Mouse (Mus musculus): Measurements from ENCODE around the gene Slit3. TPM values are rescaled to one million over a fixed set of nuclear protein-coding genes. Genes with fewer than 3 reads are reported as not detected.

Gene Slit3
- polyA plus RNA-seq, 1 experiment from 2014 or later = 22.2 TPM

DNA sequence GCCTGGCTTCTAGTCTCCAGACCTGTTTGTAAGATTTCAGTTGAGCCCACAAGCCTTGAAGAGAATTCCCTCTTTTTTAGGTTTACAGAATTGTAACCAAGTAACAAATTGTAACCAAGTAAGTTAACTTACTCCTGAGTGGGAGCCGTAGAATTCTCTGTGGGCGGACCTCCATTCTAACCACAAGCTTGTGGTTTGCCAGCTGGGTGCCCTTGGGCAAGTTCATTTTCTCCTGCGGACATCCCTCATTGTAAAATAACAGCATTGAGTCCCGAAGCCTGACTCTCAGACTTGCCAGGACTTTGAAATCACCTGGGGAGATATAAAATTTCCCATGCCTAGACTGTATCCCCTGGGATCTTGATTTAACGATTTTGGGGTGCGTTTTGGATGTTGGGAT is 19.1 kb downstream of the Slit3 start:
- WGBS = 88% methylated on average over 6 of the region's 6 CpGs
- DNase-seq (ENCODE audit: low spot score) = no peak
- Histone ChIP-seq H3K27ac (no peak overlapping the region), H3K9me3 (no peaks in the 10 kb centered on the region), H3K4me3 (no peak overlapping the region), H3K27me3 (ENCODE audit: insufficient read depth, poor library complexity, severe bottlenecking) (no peaks in the 10 kb centered on the region), H3K36me3 (no peaks in the 10 kb centered on the region), H3K4me1 (0 out of 2 replicates have a peak, but pooled peaks cover 5% of the 10 kb centered on the region)

- Histone ChIP-seq H3K27ac (no peak overlapping the region), H3K4me1 (0 out of 2 replicates have a peak, but pooled peaks cover 5% of the 10 kb centered on the region), H3K4me3 (no peak overlapping the region), H3K36me3 (no peaks in the 10 kb centered on the region), H3K9me3 (no peaks in the 10 kb centered on the region), H3K27me3 (ENCODE audit: insufficient read depth, poor library complexity, severe bottlenecking) (no peaks in the 10 kb centered on the region)
- DNase-seq (ENCODE audit: low spot score) = no peak
- WGBS = 65% methylated on average over 5 of the region's 5 CpGs
These were observed 21.2 kb downstream of the Slit3 start for GRCm38 (mm10) chr11:35142202-35142601.

DNA sequence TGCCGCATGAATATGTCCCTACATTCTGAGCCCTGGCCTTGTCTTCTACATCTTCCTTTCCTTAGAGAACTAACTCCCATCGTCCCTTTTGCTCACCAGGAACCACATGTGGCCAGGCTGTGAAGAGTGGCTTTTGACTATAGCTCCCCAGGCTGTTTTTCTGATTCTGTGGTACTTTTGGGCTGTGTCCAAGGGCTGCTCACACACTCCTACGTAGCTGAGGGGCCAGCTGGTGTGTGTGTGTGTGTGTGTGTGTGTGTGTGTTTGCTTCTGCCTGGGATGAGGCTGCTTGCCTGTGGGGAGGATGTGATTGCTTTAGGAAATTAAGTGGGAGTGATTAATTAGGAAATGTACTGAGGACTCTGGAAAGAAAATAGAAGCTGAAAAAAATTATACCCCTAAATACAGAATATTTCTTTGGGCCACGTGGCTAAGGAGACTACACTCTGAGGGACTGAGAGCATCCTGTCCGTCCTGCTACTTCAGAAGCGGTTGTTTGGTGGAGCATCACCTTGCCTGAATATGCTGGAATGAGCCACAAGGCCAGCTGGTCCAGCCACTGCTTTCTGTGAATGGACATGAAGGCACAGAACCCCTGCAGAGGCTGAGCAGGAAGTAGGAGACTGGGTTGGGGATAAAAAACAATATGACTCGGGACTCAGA is 21.8 kb downstream of the Slit3 start:
- DNase-seq (ENCODE audit: low spot score) = no peak
- no peak overlapping the region for H3K27ac ChIP-seq
- 0 out of 2 replicates have a peak, but pooled peaks cover 5% of the 10 kb centered on the region for H3K4me1 ChIP-seq
- no peak overlapping the region for H3K4me3 ChIP-seq
- no peaks in the 10 kb centered on the region for H3K36me3 ChIP-seq
- 76% methylated on average over 7 of the region's 7 CpGs for WGBS
- H3K9me3 ChIP-seq = no peaks in the 10 kb centered on the region
- no peaks in the 10 kb centered on the region for H3K27me3 ChIP-seq (ENCODE audit: insufficient read depth, poor library complexity, severe bottlenecking)

DNA sequence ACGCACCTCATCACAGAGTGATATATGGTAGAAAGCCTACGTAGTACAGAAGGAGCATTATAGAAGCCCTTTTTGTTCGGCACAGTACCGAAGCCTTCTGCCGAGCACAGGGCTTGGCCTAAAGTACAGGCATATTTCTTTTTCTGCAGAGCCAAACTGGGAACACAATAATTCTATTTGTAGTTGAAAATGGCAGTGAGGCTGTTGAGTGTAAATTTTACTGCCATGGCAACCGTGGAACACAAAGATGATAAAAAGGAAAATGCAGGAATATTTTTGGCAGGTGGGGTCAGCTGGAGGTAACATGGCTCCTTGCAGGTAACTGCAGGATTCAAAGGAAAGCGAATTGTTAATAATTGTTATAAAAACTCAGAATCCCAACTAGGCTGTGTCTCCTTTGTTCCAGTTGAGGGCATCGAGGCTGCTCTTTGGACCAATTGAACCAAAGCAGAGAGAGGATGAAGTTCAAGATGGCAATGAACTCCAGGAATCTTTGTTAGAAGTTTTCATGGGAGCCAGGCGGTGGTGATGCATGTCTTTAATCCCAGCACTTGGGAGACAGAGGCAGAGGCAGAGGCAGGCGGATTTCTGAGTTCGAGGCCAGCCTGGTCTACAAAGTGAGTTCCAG is 26.9 kb downstream of the Slit3 start:
- Histone ChIP-seq H3K9me3 (no peaks in the 10 kb centered on the region), H3K36me3 (no peaks in the 10 kb centered on the region), H3K27ac (no peak overlapping the region), H3K4me1 (peaks cover 12% of the 10 kb centered on the region), H3K4me3 (no peak overlapping the region), H3K27me3 (ENCODE audit: insufficient read depth, poor library complexity, severe bottlenecking) (no peaks in the 10 kb centered on the region)
- DNase-seq (ENCODE audit: low spot score) = no peak
- 89% methylated on average over 11 of the region's 11 CpGs for WGBS

DNA sequence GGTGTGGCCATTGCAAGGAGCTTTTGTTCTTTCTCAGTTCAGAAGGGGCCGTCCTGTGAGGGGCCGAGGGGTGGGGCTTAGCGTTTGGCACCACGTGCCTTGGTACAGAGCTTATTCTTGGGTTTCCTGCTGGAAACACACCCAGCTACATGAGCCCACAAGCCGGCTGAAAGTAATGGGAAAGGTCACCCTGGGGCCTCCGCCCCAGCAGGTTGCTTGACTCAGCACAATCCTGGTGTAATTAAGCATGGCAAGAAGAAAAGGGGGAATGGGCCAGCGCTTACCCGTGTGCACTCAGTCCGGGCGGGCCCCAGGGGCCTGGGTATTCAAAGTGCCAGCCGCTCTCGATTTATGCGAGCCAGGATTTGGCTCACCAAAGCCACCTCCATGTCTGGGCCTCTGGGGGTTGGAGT is 30.5 kb downstream of the Slit3 start:
- H3K4me3 ChIP-seq = no peak overlapping the region
- WGBS = 63% methylated on average over 13 of the region's 13 CpGs
- no peaks in the 10 kb centered on the region for H3K36me3 ChIP-seq
- H3K9me3 ChIP-seq = no peaks in the 10 kb centered on the region
- peaks cover 30% of the 10 kb centered on the region for H3K4me1 ChIP-seq
- H3K27ac ChIP-seq = no peak overlapping the region
- DNase-seq (ENCODE audit: low spot score) = no peak
- H3K27me3 ChIP-seq (ENCODE audit: insufficient read depth, poor library complexity, severe bottlenecking) = no peaks in the 10 kb centered on the region

- Histone ChIP-seq H3K27ac (peak overlapping the region; percentile 24; the same call in 1 of the 2 replicates), H3K27me3 (ENCODE audit: insufficient read depth, poor library complexity, severe bottlenecking) (no peaks in the 10 kb centered on the region), H3K36me3 (no peaks in the 10 kb centered on the region), H3K4me1 (peaks cover 30% of the 10 kb centered on the region), H3K9me3 (no peaks in the 10 kb centered on the region), H3K4me3 (no peak overlapping the region)
- WGBS = 70% methylated on average over 2 of the region's 2 CpGs
- DNase-seq (ENCODE audit: low spot score) = no peak
These were observed 31.9 kb downstream of the Slit3 start for GRCm38 (mm10) chr11:35152875-35153274.

GRCm38 (mm10) chr11:35154449-35154848 is 33.4 kb downstream of the Slit3 start:
- Histone ChIP-seq H3K27ac (no peak overlapping the region), H3K36me3 (no peaks in the 10 kb centered on the region), H3K4me1 (peaks cover 30% of the 10 kb centered on the region), H3K9me3 (no peaks in the 10 kb centered on the region), H3K4me3 (no peak overlapping the region), H3K27me3 (ENCODE audit: insufficient read depth, poor library complexity, severe bottlenecking) (no peaks in the 10 kb centered on the region)
- DNase-seq (ENCODE audit: low spot score) = no peak
- WGBS = 89% methylated on average over 5 of the region's 5 CpGs

DNA sequence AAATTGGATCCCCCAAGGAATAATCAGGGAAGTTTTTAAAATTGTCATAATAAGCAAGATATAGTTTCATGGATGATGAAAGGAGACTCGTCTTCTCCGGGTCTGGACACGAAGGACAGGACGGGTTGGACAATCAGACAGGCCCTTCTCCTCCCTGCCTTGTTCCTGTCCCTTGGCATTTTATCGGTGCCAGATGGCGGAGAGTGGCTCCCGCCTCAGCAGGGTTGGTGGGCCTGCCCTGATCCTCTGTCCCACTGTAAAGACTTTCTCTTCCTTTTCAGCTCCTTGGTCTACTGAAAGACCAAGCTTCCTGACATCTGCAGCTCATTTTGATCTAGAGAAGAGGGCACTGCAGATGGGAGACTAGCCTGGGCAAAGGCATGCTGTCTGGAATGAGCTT is 34.3 kb downstream of the Slit3 start:
- no peak for DNase-seq (ENCODE audit: low spot score)
- no peaks in the 10 kb centered on the region for H3K36me3 ChIP-seq
- no peaks in the 10 kb centered on the region for H3K9me3 ChIP-seq
- H3K27me3 ChIP-seq (ENCODE audit: insufficient read depth, poor library complexity, severe bottlenecking) = no peaks in the 10 kb centered on the region
- no peak overlapping the region for H3K4me3 ChIP-seq
- H3K4me1 ChIP-seq = peaks cover 30% of the 10 kb centered on the region
- WGBS = 87% methylated on average over 7 of the region's 7 CpGs
- peak overlapping the region; percentile 52 for H3K27ac ChIP-seq

GRCm38 (mm10) chr11:35156676-35157075 is 35.7 kb downstream of the Slit3 start:
- WGBS = 90% methylated on average over 5 of the region's 5 CpGs

DNA sequence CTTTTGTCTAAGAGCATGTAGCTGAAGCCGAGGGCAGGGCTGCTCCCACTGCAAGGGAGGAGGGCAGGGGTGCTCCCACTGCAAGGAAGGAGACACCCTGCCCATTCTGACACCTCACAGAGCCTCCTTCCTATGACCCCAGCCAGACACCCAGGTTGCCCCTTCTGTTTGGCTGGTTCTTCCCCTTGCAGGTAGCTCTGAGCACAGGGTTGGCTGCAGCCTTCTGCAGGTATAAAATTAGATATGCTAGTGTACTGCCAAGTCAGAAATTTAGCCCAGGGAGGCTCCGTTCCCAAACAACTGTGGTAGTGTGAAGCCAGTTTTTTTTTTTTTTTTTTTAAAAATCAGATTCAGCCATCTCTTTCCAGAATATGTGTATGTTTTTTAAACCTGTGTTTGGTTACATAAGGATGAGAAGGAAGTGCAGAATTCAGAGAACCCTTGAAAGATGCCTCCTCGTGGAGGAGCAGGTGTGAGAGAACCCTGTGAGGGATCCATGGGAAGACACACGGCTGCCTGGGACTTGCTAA is 39.7 kb downstream of the Slit3 start:
- H3K4me3 ChIP-seq = no peak overlapping the region
- H3K27ac ChIP-seq = no peak overlapping the region
- H3K9me3 ChIP-seq = no peaks in the 10 kb centered on the region
- H3K27me3 ChIP-seq (ENCODE audit: insufficient read depth, poor library complexity, severe bottlenecking) = no peaks in the 10 kb centered on the region
- no peak for DNase-seq (ENCODE audit: low spot score)
- WGBS = 81% methylated on average over 4 of the region's 4 CpGs
- peaks cover 2% of the 10 kb centered on the region; the same call in 1 of the 2 replicates for H3K36me3 ChIP-seq
- H3K4me1 ChIP-seq = peaks cover 10% of the 10 kb centered on the region

More at GRCm38 (mm10) chr11:35156676-35157075, 35.7 kb downstream of the Slit3 start:
- no peak overlapping the region for H3K27ac ChIP-seq
- H3K36me3 ChIP-seq = no peaks in the 10 kb centered on the region
- H3K4me1 ChIP-seq = peaks cover 23% of the 10 kb centered on the region
- H3K4me3 ChIP-seq = no peak overlapping the region
- no peaks in the 10 kb centered on the region for H3K27me3 ChIP-seq (ENCODE audit: insufficient read depth, poor library complexity, severe bottlenecking)
- no peaks in the 10 kb centered on the region for H3K9me3 ChIP-seq
- no peak for DNase-seq (ENCODE audit: low spot score)

GRCm38 (mm10) chr11:35163396-35163795 is 42.4 kb downstream of the Slit3 start:
- peaks cover 2% of the 10 kb centered on the region; the same call in 1 of the 2 replicates for H3K36me3 ChIP-seq
- WGBS = 88% methylated on average over 3 of the region's 3 CpGs
- DNase-seq (ENCODE audit: low spot score) = no peak
- H3K27ac ChIP-seq = no peak overlapping the region
- H3K4me3 ChIP-seq = no peak overlapping the region
- no peaks in the 10 kb centered on the region for H3K27me3 ChIP-seq (ENCODE audit: insufficient read depth, poor library complexity, severe bottlenecking)
- H3K4me1 ChIP-seq = peaks cover 12% of the 10 kb centered on the region
- no peaks in the 10 kb centered on the region for H3K9me3 ChIP-seq

GRCm38 (mm10) chr11:35167176-35167575 is 46.2 kb downstream of the Slit3 start:
- no peak for DNase-seq (ENCODE audit: low spot score)
- H3K27ac ChIP-seq = no peak overlapping the region
- WGBS = 76% methylated on average over 8 of the region's 8 CpGs
- H3K9me3 ChIP-seq = no peaks in the 10 kb centered on the region
- H3K27me3 ChIP-seq (ENCODE audit: insufficient read depth, poor library complexity, severe bottlenecking) = no peaks in the 10 kb centered on the region
- H3K4me3 ChIP-seq = no peak overlapping the region
- H3K36me3 ChIP-seq = peaks cover 13% of the 10 kb centered on the region
- H3K4me1 ChIP-seq = peaks cover 10% of the 10 kb centered on the region

GRCm38 (mm10) chr11:35171505-35171904 is 50.5 kb downstream of the Slit3 start:
- Histone ChIP-seq H3K4me3 (no peak overlapping the region), H3K36me3 (peaks cover 23% of the 10 kb centered on the region), H3K4me1 (no peaks in the 10 kb centered on the region), H3K27ac (no peak overlapping the region), H3K27me3 (ENCODE audit: insufficient read depth, poor library complexity, severe bottlenecking) (no peaks in the 10 kb centered on the region), H3K9me3 (no peaks in the 10 kb centered on the region)
- no peak for DNase-seq (ENCODE audit: low spot score)
- 91% methylated on average over 6 of the region's 6 CpGs for WGBS
